Mouse (Mus musculus) skeletal muscle tissue, adult 2 months (tissue): ENCODE data around the gene Nicn1.
"Not testable (repeated sequence)": the region's sequence is repeated elsewhere in the genome, so short reads cannot be mapped to it uniquely, and the experiment has no call there.

Source experiments
- DNase-seq: peaks from one replicate; pipeline ENCODE4 v3.0.0-alpha.2; 2012; ENCODE audit warnings: low read depth, low spot score

Gene Nicn1

DNA sequence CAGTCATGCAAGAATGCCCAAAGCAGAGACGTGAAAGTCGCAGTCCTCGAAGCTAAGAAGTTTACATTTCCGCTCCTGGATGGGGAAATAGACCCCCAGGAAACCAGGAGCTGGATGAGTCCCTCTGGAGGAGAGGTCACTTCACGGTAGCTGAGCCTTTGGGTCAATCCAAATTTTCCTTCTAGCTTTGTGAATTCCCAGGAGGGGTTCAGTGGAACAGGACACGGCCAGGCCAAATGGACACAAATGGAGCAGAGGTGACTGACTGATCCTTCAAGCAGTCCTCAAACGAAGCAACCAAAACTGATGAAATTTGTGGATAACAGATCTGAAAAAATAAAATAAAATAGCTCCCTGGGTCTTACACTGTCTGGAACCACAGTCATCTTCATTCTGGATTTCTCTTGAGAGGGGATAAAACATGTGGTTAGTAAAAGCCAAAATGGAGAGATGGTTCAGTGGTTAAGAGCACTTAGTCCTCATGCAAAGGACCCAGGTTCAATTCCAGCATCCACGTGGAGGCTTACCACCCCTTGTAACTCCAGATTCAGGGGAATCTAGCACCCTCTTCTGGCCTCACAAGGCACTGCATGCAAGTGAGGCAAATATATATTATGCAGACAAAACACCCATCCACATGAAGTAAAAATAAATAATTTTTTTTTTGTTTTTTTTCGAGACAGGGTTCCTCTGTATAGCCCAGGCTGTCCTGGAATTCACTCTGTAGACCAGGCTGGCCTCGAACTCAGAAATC, 11.4 kb upstream of the Nicn1 start:
- DNase-seq = no peak

DNA sequence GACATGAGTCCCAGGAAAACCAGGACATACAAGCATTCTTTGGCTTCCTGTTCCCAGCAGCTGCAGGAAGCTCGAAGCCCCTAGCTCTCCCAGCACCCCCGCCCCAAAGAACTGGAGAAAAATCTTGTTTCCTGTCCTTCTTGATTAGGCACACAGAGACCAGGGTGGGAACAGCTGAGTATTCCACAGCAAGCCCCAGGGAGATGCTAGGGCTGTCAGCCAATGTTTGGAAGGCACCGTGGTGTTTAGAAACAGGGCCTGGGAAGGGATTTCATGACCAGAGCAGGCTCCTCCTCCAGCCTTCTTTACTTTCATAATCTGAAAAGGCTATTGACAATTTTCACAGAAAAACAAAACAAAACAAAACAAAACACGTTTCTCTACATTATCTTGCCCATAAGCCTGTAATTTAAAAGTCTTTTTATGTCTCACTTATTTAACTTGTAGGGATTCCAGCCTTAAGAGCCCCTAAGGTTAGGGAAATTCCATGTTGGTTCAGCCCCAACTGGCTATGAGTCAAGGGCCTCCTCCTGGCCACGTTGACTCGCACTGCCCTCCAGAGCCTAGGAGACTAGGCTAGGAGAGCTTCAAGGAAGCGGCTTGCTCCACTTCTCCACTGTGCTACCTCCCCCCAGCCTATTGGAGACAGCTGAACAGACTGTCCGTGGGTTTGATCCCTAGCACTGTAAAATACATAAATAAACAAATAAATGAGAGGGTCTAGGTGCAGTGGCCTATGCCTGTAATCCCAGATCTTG, 10.0 kb upstream of the Nicn1 start:
- DNase-seq = peak; percentile 86

DNA sequence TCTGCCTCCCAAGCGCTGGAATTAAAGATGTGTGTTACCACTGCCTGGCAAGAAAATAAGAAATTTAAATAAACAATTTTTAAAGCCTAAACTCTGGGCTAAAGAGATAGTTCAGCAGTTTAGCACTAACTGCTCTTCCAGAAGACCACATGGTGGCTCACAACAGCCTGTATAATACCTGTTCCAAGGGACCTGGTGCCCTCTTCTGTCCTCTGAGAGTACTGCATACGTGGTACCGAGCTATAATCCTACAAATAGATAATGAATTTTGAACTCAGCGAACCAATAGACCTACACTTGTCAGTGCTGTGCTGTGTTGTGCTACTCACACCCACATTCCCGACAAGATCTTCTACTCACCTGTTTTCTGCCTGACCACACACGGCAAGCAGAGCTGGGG, 5.8 kb upstream of the Nicn1 start:
- DNase-seq = peak; percentile 70

DNA sequence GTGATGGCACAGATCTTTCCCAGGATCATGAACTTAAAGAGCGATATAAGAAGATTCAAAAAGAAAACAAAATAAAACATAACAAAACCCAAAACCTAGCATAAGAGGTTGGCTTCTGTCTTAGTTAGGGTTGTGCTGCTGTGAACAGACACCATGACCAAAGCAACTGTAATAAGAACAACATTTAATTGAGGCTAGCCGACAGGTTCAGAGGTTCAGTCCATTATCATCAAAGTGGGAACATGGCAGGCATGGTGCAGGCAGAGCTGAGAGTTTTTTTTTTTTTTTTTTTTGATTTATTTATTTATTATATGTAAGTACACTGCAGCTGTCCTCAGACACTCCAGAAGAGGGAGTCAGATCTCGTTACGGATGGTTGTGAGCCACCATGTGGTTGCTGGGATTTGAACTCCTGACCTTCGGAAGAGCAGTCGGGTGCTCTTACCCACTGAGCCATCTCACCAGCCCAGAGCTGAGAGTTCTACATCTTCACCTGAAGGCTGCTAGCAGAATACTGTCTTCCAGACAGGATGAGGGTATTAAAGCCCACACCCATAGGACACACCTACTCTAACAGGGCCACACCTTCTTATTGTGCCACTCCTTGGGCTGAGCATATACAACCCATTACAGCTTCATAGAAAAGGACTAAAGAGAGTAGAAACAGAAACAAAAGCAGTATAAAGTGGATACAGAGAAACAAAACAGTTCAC, 2.5 kb upstream of the Nicn1 start:
- DNase-seq = not testable (repeated sequence)

DNA sequence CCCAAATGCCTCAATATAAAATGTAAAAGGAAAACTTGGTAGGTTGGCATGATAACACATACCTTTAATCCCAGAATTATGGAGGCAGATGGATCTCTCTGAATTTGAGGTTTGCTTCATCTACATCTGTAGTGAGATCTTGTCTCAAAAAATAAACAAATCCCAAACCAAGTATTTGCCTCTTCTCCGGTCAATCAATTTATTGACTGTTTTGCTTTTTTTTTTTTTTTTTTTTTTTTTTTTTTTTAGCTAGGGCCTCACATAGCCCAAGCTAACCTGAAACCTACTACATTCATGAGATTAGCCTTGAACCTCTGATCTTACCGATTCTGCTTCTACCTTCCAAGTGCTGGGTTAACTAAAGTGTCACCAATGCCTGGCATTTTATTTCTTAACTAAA, 882 bp upstream of the Nicn1 start:
- no peak for DNase-seq

DNA sequence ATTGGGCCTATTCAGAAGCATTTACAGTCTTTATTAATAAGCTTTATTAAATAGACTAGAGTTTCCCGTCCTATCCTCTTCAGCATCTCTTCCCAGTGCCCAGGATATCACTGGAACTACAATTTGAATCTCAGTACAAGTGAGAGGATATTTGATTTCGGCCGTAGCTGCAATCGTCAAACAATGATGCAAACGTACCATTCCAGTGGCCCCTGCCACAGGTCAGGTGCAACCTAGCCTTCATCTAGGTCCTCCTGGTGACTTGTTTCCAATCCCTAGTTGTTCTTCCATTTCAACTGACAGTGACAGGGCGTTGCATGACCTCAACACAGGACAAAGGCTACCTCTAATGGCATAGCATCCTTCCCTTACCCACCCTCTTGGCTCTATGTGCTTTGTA, 544 bp downstream of the Nicn1 start:
- DNase-seq = no peak

DNA sequence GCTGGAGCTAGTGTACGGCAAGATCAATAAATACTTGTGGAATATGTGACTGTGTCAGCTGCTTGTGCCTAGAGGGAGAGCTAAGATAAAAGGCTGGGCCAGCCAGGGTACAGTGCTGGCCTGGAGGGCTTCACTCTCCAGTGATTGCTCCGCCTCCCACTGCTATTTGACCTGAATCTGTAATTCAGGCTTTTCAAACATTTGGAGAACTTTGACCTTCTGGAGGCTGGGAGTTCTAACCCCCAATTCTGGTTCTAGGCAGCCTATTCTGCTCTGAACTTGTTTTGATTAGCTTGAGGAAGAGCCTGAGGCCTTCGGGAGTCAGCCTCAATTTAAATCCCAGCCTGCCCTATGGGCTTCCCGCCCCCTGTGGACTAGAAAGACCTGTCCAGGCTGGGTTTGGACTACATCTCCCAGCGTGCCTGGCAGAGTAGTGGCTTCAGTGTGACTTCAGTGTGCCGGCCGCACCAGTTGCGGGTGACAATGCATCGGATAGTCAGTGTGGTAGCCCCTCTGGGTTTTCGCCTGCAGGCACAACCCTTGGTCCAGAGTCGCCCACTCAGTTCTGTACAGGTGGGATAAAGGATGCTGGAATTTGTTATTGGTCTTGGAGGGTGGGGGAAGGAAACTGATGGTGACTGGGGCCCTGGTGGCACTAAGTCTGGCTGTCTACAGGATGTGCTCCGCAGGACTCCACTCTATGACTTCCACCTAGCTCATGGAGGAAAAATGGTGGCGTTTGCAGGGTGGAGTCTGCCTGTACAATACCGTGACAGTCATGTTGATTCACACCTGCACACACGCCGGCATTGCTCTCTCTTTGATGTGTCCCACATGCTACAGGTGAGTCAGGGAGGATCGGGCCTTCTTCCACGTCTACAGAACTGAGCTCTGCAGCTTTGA, 6.5 kb downstream of the Nicn1 start, which contains the start of gene Amt:
Amt (plus strand) TSS at position 401 of the 903 bp plus-strand sequence.
- DNase-seq = no peak

DNA sequence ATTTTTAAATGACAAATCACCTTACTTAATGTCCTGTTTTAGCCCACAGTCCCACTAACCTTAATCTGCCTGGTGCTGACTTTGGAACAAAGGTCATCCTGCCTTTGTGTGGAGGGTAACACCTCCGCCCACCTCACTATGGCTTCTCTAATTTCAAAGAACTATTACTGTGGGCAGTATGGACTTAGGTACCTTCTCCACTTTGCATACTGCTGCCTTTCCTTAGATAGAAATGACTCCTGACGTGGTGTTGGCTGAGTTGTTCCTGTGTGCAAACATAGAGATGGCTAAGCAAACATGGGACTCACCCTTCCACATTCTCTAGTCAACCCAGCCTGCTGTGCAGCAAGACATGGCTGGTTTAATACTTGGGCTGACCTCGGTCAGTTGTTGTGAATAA, 11.6 kb downstream of the Nicn1 start:
- DNase-seq = no peak

DNA sequence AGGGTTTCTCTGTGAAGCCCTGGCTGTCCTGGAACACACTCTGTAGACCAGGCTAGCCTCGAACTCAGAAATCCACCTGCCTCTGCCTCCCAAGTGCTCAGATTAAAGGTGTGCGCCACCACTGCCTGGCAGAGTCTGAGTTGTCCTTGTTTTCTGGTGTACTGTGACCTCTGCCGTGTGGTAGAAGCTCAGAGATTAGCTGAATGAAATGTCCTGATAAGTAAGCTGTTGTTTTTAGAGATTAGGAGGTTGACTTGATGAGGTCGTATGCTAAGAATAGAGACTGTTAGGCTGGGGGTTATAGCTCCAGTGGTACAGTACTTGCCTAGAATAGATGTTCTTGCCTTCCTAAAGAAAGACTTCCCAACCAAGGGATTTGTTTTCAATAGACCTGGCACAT, 14.5 kb downstream of the Nicn1 start:
- DNase-seq = no peak

DNA sequence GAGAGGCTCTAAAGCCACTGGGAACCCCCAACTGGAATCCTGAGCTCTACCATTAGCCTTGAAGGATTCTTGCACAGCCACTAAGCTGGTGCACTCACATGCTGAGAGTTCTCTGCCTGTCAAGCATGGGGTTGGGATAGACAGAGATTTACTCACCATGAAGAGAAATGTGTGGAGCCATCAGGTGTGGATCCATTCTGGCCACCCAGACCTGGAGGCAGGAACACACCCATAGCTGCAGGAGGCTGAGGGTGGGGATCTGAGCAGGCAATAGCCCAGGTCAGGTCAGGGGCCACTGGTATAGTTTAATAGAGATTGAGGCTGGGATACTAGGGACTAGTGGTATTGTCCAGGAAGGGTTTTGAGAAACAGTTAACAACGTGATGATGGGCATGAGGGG, 14.9 kb downstream of the Nicn1 start:
- DNase-seq = no peak

DNA sequence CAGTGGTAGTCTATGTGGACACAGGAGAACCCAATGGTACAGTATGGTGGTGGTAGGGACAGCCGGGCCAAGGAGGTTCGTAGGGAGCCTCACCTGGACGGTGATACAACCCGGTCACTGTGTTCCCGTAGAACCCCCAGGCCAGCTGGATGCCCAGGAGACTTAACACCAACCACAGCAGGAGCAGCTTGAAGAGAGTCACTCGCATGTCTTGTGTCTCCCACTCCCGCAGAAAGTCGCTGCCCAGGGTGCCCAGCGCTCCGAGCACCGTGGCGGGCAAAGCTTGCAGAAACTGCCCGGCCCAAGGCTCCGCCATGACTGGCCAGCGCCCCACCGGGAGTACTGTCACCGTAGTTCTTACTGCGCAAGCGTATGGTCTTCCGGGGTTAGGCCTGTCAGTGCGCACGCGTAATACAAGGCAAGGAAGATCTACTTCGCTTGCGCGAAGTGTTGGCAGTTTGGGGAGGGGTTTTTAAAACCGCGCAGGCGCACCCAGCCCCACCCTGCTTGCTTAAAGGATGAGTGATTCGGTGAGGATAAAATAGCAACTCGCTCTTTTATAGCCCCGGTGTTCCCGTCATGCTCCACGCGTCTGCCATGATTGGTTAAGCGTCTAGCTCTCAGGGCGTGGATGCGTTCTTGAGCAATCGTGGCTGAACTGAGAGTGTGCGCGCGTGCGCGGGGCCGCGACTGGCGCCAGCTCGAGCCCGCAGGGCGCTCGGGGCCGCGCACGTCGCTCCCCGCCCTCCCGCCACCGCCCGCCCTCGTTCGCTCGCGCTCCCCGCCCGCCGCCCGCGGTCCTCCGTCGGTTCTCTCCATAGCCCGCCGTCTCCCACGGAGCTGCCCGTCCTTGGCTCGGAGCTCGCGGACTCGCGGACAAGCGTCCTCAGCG, 15.6 kb downstream of the Nicn1 start, which contains the start of the genes Rhoa and Tcta:
Rhoa (plus strand) TSS at position 501 of the 892 bp plus-strand sequence.
Tcta (minus strand) TSS at position 532 of the 892 bp plus-strand sequence.
- DNase-seq = peak; percentile 100

DNA sequence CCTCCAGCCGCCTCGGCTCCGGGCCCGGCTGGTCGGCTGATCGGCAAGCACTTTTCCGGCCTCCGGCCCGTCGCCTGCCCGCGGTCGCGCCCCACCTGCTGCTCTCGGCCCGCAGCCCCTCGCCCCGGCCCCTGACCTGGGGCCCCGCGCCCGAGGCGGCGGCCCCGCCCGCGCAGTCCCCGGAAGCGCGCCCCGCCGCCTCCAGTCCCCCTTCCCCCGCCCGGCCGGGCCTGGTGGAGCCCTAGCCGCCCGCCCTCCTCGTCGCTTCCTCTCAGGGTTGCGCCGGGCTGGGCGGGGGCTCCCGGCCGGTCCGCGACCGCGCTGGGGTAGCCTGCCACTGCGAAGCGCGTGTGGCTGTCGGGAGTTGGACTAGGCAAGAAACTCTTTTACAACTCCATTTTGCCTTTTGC, 16.3 kb downstream of the Nicn1 start:
- DNase-seq = peak; percentile 64

DNA sequence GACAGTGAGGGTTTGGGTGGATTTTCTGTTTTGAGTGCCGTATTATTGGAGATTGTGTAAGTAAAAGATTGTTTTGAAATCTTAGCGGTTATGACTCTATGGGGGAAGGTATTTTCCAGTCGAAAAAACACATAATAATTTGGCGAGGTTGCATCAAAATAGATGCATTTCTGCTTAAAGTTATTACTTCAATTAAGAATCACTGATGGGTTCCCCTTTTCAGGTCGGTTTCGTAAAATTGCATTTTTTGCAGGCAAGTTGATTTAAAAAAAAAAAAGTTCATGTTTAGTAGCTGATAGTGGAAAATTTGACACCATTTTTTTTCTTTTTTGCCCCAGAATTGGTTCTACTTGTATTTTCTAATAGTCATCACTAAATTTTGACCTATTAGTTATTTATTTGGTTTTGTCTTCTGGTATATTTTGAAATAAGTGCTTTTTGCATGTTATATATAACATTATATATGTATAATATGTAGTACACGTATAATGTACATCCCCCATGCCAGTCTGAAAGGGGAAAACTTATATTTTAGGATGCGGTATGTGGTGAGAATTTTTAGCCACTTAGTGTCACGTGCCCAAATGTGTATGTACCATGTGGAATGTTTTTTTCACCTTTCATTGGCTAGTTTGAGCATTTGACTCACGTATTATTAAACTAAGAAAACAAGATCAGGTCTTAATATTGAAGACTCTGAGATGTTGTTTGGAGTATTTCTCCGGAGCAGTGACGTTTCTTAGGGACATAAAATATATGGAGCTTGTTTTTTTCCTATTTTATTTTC, 17.0 kb downstream of the Nicn1 start:
- no peak for DNase-seq

DNA sequence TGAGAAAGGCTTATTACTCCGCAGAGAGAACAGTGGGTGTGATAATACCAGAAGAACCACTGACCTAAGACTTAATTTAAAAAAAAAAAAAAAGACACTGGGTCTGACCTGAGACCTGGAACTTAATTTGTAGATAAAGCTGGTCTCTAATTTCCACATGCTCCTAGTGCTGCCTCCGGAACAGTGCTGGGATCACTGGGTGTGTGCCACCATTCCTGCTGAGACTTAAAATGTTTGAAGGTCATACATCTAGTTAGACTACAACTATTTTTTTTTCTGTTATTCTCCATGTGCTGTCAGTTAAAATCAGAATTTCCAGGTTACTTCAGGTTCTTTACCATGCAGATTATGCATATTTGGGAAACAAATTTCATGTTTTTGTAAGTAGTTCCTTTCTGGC, 17.9 kb downstream of the Nicn1 start:
- DNase-seq = no peak

DNA sequence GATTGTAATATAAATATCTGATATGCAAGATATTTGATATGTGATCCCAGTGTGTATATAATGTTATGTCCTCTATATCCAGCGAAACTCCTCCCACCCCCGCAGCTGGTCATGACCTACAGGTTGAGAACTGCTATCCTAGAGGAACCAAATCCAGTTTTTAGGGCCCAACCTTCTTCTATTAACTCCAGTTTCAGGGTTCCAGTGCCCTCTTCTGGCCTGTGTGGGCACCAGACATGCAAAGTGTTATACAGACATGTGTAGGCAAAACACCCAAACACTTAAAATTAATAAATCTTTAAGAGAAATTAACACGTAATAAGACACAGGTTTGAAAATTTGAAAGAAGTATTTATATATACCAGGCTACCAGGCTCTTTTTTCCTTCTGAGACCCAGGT, 27.3 kb downstream of the Nicn1 start:
- DNase-seq = no peak

DNA sequence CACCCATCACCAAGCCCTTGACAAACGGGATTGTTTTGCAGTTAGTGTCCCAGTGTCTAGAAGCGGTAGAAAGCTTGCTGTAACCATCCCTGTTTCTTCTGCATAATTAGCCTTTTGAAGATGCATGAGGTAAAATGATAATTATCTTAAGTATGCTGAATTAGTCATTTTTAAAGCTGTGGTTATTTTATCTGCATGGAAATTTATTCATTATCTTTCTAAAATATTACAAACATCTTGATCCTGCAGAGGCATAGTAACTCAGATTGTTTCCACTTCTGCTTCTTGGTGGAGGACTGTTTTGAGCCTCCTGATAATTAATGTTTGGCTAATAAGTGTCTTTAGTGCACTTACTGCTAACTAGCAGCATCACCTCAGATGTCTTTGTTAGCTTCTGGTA, 28.2 kb downstream of the Nicn1 start:
- no peak for DNase-seq

DNA sequence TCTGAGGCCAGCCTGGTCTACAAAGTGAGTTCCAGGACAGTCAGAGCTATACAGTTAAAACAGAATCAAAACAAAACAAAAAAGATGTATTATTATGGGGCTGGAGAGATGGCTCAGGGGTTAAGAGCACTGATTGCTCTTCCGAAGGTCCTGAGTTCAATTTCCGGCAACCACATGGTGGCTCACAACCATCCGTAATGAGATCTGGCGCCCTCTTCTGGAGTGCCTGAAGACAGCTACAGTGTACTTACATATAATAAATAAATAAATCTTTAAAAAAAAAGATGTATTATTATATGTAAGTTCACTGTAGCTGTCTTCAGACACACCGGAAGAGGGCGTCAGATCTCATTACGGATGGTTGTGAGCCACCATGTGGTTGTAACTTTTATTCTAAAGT, 31.8 kb downstream of the Nicn1 start:
- DNase-seq = not testable (repeated sequence)

DNA sequence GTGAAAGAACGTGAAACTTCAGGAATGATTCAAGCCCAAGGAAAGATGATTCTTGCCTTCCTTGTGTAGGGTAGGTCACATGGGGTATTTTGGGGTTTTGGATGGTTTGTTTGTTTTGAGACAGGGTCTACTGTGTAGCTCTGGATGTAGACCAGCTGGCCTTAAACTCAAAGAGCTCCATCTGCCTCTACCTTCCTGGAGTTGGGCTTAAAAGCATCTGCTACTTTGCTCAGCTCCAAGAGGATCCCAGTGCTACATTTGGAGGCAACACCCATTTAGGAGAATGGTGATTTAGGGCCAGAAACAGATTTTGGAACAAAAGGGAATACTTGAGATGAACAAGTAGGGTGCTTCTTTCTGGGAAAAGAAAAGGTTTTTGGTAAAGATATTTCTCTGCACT, 34.6 kb downstream of the Nicn1 start:
- DNase-seq = no peak

DNA sequence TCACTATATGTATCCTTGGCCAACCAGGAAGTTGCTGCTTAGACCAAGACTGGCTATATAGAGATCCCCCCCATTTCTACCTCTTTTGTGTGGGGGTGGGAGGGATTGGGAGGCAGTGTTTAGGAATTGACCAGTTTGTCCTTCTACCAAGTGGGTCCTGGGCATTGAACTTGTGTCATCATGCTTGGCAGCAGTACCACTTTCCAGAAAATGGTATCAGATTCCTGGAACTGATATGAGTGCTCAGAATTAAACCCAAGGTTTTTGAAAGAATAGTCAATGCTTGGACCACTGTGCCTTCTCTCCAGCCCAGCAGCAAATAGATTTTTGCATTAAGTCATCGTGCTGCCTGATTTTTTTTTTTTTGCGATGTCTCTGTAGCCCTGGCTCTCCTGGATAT, 35.6 kb downstream of the Nicn1 start:
- DNase-seq = no peak
